Mouse (Mus musculus) left cerebral cortex, adult 6 months (tissue): ENCODE results near the gene Srsf1. TPM values are rescaled to one million over a fixed set of nuclear protein-coding genes. Genes with fewer than 3 reads are reported as not detected.

ENCODE experiments used
- long read RNA-seq, 2 experiments: library from polyadenylated mRNA; unstranded; transcript quantifications; one replicate each; pipeline ENCODE4 v2.0.0; 2019 to 2020
- polyA plus RNA-seq: library from polyadenylated mRNA; unstranded; fragments of <200 nt; fragmentation: Nextera tagmentation; gene quantifications from 2 replicates; pipeline ENCODE4 v1.2.3, GENCODE M21; 2021

The Srsf1 gene
- 9.6 and 97.3 TPM in 2 replicates for polyA plus RNA-seq
- long read RNA-seq, experiment 1, full-length matches to known transcripts: 12 of 43 reads
- long read RNA-seq, experiment 1, partial matches to known transcripts: 28 of 43 reads
- long read RNA-seq, experiment 1, other reads (novel, unspliced or antisense): 3 of 43 reads
- long read RNA-seq, experiment 2, partial matches to known transcripts: 2 of 18 reads
- long read RNA-seq, experiment 2, other reads (novel, unspliced or antisense): 14 of 18 reads

GRCm38 (mm10) chr11:88046944-88047794 lies at the start of gene Srsf1:
Gene Srsf1, plus strand, starts transcription at chr11:88047373.

GRCm38 (mm10) chr11:88067586-88068410 lies 20.6 kb downstream of the Srsf1 start, which contains the start of gene Vezf1:
Gene Vezf1, plus strand, starts transcription at chr11:88068279.

DNA sequence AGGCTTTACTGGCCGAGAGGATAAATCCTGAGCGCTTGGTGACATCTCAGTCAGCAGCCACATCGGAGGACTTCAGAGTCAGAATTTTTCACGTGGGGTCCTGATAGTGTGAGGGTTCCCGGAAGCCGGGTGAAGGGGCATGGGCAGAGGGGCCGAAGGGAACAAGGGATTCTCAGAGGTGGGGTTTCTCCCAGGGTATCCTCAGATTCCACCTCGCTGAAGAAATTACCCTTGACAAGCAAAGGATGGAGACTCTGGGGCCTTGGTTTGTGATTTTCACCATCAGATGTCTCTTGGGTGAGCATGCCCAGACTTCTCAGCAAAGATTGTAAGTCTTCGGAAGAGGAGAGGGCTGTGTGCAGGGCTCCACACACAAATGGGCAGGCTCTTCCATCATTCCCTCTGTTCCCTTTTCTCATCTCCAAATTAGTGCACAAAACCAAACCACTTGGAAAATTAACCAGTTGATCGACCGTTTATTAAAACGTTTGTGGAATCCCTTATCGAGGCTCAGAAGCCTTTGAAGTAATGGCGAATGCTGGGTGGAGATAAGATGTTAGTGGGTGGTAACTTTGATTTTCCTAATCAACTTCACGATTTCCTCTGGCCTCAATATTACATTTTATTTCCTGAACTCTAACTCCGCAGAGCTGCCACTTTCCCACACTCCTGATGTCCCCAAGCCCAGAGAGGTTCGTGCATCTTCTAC lies 51.0 kb downstream of the Srsf1 start, which contains the start of gene Cuedc1:
Gene Cuedc1 (plus strand): TSS at position 38 of the 709 bp plus-strand sequence.

Other genes with a start within 250 kb of the Srsf1 start
- gene Lpo, start 219.1 kb upstream of the Srsf1 start, polyA plus RNA-seq: 0.29 and 0.46 TPM in 2 replicates
- gene Mks1, start 194.2 kb upstream of the Srsf1 start, polyA plus RNA-seq: 2.2 and 2.5 TPM in 2 replicates
- gene Epx, start 171.8 kb upstream of the Srsf1 start, polyA plus RNA-seq: 0.31 and 0.44 TPM in 2 replicates
- not detected in 2 replicates for gene Olfr462, start 155.1 kb upstream of the Srsf1 start, polyA plus RNA-seq
- not detected in 2 replicates for gene Olfr463, start 150.0 kb upstream of the Srsf1 start, polyA plus RNA-seq
- 1.4 and 1.8 TPM in 2 replicates for gene Olfr464, start 126.4 kb upstream of the Srsf1 start, polyA plus RNA-seq
- gene Dynll2, start 59.8 kb upstream of the Srsf1 start, polyA plus RNA-seq: 22.0 and 44.2 TPM in 2 replicates
- gene Vezf1, start 20.9 kb downstream of the Srsf1 start, polyA plus RNA-seq: 10.7 and 12.1 TPM in 2 replicates
- 4.7 and 11.3 TPM in 2 replicates for gene Cuedc1, start 50.7 kb downstream of the Srsf1 start, polyA plus RNA-seq
- 108 and 116 TPM in 2 replicates for gene Mrps23, start 157.0 kb downstream of the Srsf1 start, polyA plus RNA-seq
- not detected in 2 replicates for gene Ccdc182, start 246.7 kb downstream of the Srsf1 start, polyA plus RNA-seq